Mouse (Mus musculus): ENCODE data around the gene Slc6a3.

Slc6a3 gene

DNA sequence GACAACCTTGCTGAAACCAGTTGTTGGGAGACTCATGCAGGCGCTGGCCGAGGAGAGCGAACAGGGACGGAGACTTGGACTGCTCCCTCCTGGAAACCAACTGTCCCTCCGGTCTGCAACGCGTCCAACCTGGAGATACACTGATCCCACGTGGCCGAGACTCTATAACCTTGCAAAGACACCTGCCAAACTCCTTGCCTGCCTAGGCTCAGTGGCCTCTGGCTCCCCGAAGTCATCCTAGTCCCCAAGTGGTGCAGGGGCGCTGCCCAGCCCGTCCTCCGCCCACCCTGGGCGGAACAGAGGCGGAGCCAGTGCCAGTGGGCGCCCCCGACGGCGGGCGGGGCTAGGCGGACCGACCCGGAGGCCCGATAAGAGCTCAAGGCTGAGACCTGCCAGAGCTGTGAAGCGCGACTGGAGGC is at the start of gene Slc6a3:
Gene Slc6a3 (plus strand): TSS at position 345 of the 419 bp plus-strand sequence.
- no peak for DNase-seq (ENCODE audit: low spot score in 2 of 2)

DNA sequence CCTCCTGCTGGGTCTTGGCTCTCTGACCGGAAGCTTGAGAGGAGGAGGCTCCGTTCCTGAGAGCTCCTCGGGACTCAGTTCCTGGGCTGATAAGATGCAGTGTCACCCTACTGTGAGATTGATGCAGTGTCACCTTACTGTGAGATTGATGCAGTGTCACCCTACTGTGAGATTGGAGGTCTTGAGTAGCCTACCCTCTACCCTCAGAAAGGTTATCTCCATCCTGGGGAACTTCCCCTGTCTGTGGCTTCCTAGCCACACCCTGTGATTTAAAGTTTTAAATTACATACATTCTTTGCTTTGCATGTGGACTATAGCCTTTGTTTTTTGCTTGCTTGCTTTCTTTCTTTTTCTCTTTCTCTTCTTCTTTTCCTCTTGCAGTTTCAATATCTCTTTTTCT is 48.4 kb upstream of the Slc6a3 start:
- no peak for DNase-seq (ENCODE audit: low spot score in 2 of 2)

DNA sequence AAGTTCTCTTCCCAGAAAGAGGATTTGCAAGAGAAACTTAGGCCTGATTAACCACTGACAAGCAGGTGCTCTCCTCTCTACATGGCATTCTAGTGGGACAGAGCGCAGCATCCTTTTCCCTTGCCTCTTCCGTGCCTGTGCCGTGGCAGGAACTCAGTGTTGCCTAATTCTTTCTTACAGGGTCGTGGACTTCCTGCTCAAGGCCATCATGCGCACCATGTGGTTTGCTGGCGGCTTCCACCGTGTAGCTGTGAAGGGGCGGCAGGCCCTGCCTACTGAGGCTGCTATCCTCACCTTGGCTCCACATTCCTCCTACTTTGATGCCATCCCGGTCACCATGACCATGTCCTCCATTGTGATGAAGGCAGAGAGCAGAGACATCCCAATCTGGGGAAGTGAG is 47.8 kb upstream of the Slc6a3 start:
- no peak for DNase-seq (ENCODE audit: low spot score in 2 of 2)

DNA sequence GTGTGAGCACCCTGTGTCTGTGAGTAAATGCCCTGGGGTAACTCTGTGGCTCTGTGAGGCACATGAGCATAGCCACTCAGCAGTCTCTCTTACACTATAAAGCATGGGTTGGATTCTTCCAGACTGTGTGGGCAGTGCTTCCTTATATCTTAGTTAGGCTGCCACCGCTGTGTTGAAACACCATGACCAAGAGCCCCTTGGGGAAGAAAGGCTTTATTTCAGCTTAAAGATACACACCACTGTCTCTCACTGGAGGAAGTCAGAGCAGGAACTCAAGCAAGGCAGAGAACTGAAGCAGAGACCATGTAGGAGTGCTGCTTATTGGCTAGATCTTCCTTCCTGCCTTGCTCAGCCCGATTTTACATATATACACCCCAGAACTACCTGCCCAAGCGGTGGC is 46.6 kb upstream of the Slc6a3 start:
- DNase-seq (ENCODE audit: low spot score in 2 of 2): no peak

DNA sequence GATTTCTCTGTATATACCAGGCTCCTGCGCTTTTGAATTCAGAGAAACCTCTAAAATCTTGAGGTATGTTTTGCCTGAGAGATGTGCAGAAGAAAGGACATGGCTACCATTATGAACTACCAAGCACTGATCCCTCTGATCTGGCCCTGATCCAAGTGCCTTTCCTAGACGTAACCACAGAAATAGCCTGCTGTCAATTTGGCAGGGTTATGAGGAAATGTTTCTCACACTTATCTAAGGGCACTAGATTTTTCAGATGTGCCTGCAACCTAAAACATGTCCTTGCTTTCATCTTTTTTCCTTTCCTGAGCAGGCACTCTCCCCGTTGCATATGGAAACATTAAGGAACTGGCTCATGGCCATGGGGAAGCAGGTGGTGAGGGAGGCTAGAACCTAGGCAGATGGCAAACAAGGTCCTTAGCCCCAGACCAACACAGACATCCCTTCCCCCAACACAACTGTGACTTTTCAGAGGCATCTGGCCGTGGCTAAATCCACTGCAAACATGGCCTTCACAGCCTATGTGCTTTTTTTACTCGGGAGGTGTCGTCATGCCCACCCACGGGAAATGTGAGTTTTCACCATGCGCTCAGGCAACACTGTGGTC is 45.9 kb upstream of the Slc6a3 start:
- DNase-seq (ENCODE audit: low spot score in 2 of 2): no peak

DNA sequence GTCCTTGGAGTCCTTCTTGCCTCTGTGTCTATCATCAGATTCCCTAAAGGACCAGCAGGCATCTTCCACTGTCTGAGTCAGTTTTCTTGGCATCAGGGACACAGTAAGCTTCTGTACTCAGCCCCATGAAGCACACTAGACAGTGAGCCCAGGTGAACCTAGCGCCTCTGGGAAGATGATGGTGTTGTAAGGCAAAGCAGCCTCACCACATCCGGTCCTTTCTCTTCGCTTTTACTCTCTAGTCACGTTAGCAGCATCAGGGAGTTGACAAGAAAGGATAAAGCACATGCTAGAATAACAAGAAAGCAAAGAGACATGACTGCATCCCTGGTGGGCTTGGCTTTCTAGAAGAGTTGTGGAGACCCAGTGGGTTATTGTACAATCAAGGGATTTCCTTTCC is 43.4 kb upstream of the Slc6a3 start:
- no peak for DNase-seq (ENCODE audit: low spot score in 2 of 2)

DNA sequence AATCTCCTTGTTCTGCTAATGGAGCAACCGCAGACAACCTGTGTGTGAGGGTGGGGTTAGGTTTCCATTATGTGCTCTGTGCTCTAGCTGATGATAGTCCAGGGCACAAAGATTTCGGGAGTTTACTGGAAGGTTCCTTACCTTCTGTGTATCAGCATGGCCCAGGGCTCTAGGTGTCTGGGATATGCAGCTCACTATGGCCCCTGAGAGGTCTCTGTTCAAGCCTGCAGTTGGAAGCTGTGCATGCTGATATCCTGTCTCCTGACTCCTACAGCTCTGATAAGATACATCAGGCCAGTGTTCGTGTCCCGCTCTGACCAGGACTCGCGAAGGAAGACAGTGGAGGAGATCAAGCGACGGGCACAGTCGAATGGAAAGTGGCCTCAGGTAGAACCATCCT is 42.0 kb upstream of the Slc6a3 start:
- DNase-seq (ENCODE audit: low spot score in 2 of 2): no peak

DNA sequence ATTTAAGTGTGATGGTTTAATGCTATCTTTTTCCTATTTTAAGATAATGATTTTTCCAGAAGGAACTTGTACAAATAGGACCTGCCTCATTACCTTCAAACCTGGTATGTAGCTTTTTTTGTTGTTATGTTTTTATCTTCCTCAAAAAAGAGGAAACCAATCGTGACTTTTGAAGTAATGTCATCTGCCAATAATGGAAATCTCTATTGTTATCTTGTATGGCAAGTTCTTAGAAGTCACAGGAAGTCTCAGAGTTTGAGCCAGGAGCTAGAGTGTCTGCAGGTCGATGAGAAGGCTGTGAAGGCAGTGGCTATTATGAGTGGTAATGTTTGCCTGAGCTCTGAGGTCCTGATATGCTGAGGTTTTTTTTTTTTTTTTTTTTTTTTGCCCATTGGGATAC is 40.4 kb upstream of the Slc6a3 start:
- no peak for DNase-seq (ENCODE audit: low spot score in 2 of 2)

DNA sequence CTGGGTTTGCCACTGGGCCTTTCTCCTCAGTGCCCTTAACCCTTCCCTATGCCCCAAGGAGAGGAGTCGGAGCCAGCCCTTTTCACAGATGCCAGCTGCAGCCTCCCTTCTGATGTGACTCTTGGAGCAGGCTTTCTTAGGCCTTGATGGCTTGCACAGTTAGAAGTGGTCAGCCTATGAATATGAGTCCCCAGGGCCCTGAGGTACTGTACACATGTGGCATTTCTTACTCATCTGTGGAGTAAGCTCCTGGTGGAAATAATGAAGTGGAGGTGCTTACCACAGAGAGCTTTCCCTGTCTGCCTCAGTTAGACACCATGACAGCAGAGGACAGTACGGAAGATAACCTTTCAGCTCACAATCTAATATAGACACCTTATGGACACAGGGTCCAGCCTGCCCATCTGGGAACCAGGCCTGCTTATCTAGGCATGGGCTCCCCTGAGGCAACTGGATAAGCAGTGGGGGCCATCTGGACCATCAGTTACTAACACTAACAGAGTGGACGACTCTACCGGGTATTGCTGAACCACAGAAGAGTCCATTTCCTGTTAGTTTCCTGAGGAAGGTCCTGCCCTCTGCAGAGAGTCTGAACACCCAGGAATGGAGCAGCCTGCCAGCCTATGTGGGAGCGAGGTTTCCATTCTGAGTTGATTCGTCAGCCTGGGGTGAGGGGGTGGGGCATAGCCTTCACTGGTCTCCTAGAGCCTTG is 36.5 kb upstream of the Slc6a3 start:
- no peak for DNase-seq (ENCODE audit: low spot score in 2 of 2)

DNA sequence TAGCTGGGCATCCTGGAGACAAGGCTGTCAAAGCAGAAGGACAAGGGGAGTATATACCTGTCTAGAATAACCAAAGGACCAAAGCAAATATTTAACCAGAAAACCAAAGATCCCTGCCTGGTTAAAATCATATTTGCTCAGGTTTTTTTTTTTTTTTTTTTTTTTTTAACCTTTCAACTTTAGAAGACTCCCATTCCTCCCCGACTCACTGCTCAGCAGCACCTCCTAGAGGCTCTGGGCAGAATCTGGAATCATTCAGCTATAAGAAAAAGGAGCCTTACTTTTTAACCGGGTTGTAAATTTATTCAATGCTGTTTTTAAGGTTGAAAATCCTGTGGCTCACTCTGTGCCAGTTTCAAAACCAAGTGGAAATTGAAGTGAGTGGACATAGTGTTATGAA is 33.8 kb upstream of the Slc6a3 start:
- DNase-seq (ENCODE audit: low spot score in 2 of 2): no peak

DNA sequence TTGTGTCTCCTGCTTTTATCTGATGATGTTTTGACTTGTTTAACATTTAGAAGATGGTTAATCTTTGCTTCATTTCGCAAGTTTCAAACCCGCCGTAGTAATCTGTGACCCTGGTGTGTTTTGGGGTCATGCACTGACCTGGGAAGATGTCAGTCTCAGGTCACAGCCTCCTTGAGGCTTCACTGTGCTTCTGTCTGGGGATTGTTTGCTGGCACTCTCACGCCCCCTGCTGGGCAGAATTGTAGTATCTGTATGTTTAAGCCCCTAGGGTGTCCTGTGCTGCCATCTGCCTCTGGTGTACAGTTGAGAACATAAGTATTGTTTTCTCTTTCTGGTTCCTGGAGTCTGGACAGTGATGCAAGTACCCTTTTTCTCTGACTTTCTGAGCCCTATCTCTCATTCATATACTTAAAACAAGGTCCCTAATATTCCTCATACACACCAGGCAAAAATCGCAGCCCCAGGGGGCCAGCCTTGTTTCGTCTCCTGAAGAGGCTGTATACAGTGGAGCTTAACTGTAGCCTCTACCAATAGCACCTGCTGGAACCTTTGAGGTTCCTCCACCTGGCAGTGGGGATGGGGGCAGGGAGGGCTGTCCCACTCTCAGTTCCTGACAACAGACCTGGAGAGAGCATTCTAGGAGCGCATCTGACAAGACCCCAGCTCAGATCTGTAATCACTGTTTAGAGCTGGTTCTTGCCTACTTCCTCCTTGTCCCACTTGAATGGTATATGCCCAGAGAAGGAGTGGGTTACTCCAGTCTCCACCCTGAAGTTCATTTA is 30.7 kb upstream of the Slc6a3 start:
- DNase-seq (ENCODE audit: low spot score in 2 of 2): peak; percentile 52 to 69

DNA sequence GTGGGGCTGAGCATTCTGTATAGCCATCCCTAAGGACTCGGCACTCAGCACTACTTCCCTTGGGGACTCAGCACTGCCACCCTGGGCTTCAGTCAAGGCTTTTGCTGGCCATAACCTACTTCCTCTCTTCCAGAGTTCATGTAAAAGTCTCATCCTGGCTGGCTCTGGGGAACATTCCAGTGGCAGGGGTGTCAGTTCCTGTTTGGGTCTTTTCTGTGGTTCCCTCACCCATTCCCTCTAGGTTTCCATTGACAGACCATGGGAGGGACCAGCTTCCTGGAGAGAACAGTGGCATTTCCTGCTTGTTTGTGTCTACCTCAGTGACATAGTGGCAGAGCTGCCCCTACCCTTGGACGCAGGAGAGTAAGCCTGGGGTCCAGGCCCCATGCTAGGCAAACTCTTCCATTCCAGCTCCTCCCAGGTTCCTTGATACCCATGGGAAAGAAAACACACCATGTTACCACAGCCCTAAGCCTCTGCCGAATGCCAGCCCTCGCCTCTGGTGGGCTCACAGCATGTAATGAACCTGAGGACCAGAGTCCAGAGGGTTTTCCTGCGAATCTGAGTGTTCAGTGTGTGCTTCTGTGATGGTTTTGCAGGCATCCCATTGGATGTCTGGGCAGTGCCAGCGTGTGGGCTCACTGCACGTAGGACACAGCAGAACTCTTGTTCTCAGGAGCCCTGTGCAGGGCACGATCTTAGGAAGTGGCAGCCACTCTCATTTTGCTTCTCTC is 27.6 kb upstream of the Slc6a3 start:
- no peak for DNase-seq (ENCODE audit: low spot score in 2 of 2)

DNA sequence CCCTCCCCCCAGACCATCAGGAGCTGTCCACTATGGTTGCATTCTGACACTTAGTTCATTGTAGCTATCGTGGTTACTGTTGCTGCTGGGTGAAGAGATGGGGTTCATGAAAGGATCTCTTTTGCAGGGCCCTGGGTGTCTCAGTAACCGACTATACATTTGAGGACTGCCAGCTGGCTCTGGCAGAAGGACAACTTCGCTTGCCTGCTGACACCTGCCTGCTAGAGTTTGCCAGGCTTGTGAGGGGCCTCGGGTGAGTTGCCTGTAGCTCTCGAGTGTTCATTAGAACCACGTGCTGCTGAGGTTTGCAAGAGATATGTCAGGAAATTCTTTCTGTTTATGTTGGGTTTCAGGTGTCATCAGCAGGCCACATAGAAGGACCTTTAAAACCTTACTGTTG is 26.7 kb upstream of the Slc6a3 start:
- no peak for DNase-seq (ENCODE audit: low spot score in 2 of 2)

DNA sequence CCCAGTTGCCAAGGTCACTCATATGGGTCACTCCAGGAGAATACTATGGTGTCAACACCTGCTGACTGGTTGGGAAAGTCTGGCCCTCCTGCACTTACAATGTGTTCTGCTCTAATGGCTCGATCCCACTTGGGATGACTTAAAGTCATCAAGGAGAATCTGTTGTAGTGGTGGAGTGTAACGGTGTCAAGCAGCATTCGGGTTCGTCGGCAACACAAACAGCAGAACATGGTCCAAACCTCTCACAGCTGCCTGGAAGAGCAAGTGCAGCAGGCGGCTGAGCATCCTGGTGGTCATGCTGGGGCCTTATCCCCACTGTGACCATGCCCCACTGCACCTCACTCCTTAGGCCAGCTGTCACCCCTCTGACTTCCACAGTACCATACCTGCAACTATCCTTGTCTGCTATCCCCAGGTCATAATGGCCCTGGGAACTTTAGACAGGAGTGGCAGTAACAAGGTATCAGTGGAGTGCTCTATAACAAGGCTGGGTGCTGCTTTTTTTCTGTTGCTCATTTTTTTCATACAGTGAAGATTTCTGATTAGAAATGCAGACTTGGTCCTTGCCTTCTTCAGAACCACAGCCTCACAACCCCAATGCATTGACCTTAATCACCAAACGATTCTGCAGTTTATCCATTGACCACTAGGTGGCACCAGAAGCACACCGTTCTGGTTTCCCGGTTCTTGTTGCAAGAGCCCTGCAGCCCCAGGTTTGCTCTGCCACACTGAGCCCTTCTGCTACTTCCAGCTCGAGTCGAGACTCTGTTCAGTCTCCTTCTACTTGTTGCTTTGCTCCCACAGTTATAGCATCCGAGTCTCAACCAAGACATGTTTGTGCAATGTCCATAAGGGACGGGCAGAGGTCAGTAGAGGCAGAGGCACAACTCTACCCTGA is 23.5 kb upstream of the Slc6a3 start:
- peak; percentile 37 to 76 for DNase-seq (ENCODE audit: low spot score in 2 of 2)

DNA sequence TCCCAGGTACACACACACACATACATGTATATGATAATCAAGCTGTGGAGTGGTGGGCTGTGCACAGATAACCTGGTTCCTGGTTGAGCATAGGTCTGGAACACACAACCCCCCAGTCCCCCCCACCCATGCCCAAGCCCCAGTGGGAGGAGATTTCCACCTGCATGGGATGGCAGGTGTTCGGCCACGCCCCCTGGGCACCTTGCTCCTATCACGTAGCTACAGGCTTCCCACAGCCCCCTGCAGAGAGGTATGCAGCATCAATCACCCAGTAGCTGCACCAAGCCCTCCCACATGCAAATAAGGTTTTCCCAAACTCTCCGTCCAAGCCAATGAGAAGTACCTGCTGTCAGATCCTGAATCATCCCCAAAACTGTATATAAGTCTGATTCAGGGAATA is 19.7 kb upstream of the Slc6a3 start:
- no peak for DNase-seq (ENCODE audit: low spot score in 2 of 2)

DNA sequence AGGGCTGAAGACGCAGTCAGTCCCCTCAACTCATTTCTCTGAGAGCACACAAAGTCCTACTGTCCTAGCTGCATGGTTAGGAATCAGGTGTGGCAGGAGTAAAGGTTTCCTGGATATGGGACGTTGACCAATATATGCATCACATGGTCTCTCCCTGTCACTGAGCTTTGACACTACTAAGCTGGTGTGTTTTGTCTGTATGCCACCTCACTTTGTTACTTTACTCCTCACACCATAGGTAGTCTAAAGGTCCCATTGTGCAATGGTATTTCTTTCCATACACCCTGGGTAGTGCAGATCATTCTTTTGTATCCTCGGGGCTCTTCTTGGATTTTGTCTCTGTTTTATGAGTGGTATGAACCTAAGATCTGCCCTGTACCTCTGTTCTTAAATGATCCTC is 2.8 kb upstream of the Slc6a3 start:
- DNase-seq (ENCODE audit: low spot score in 2 of 2): peak in 1 of 2 experiments; percentile 3

DNA sequence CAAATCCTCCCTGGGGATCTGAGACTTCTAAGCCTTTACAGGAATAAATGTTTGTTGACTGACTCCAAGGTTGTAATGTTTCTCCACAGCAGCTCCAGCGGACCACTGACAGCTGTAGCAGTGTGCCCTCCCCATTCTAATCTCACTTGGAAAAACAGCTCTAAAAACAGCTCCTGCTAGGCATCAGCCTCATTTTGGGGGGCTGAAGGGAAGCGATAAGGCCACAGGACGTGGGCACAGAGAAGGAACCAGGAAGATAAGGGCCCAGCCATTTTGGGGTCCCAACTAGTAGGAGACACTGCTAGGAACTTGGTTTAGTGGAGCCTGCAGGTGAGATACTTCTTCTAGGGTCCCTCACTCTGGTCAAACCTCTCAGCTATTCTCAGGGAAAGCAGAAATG is 1.3 kb upstream of the Slc6a3 start:
- no peak for DNase-seq (ENCODE audit: low spot score in 2 of 2)

DNA sequence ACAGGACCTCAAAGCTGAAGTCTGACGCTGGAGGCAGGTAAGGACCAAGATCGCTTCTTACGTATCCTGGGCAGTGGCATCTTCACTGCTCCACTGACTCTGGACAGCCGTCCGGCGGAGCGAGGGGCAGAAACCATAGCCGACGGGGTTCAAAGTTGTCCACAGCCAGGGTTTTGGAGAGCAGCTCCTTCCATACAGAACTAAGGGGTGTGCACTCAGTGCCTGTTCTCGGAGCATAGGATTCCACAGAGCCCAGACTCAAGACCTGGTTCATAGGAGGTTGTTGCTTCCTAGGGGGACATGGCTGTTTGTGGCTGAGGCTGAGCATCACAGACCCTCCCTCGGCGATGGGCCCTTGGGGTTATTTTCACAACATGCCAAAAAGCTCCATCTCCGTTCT is 277 bp downstream of the Slc6a3 start:
- DNase-seq (ENCODE audit: low spot score in 2 of 2): no peak

DNA sequence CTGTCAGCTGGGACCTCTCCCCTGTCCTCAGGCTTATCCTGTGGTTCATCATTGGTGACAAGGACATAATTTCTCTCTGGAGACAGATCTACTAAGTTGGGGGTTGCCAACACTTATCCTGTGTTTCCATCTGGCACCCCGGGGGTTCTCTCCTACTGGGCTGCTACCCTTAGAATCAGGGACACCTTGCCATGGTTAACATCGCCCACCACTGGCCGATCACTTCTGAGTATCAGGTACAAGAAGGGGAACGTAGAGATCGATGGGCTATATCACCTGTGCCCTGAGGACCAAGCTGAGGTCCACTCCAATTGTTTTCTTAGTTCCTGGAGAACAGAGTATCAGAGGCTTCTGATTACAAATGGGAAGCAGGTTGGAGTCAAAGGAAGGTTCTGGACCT is 27.7 kb downstream of the Slc6a3 start:
- DNase-seq (ENCODE audit: low spot score in 2 of 2): peak in 1 of 2 experiments; percentile 52

DNA sequence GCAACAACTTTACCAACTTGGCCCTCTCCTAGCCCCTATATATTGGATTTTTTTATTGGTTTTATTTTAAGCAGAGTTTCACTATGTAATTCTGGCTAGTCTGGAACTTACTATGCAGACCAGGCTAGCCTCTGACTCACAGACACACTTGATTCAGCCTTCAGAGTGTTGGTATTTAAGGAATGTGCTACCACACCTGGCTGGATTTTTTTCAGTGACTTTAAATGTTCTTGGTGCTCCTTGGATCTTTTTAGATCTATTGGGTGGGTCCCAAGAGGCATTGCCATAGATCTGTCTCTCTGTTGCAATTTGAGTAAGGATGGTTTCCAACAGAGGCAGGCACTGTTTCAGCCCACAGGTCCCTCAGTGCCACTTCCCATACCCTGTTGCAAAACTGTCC is 38.5 kb downstream of the Slc6a3 start:
- no peak for DNase-seq (ENCODE audit: low spot score in 2 of 2)

DNA sequence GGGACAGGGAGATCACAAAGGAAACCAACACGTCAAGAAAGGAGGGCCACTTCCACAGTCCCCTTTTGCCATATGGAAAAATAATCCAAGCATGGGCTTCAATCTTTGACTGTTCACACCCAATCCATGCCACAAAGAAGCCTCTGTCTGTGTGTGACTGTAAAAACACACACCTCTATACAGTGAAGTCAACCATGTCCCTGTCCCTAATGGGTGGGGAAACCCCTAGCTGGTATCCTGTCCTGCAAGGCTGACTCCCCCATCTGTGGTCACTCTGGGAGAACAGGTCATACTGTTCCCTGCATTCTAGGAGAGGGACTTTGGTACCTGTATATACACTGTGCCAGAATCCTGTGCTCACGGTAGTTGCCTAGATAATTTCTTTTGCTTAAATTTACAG is 40.7 kb downstream of the Slc6a3 start:
- no peak for DNase-seq (ENCODE audit: low spot score in 2 of 2)
